Mouse (Mus musculus) forebrain, embryonic 14.5 days (tissue): ENCODE results near the gene D130043K22Rik. TPM values are rescaled to one million over a fixed set of nuclear protein-coding genes. Genes with fewer than 3 reads are reported as not detected.

Experiments used
- ATAC-seq: fragments of 200-750 bp; cut with Nextera tagmentation; 2 replicates; pipeline ENCODE4 v1.8.0; 2017; ENCODE audit warnings: mild to moderate bottlenecking, moderate library complexity
- DNase-seq: peaks from one replicate; pipeline ENCODE4 v3.0.0-alpha.2; 2015; ENCODE audit warnings: low spot score
- H3K27ac ChIP-seq: fragments of 300-500 bp; sonication (generic); 2 replicates; pipeline ENCODE4 v1.5.1; 2014; ENCODE audit warnings: low read depth, mild to moderate bottlenecking, control low read depth, low read length, moderate library complexity
- H3K27me3 ChIP-seq: fragments of 300-500 bp; sonication (generic); replicated peaks from 2 replicates; pipeline ENCODE4 v1.6.1; 2014; ENCODE audit warnings: low read length, control low read depth, mixed read lengths; ENCODE audit not compliant: control insufficient read depth, insufficient read depth
- H3K36me3 ChIP-seq: fragments of 300-500 bp; sonication (generic); 2 replicates; pipeline ENCODE4 v1.6.1; 2014; ENCODE audit warnings: low read length, control low read depth; ENCODE audit not compliant: control insufficient read depth, insufficient read depth
- H3K4me1 ChIP-seq: fragments of 300-500 bp; sonication (generic); 2 replicates; pipeline ENCODE4 v1.6.1; 2014; ENCODE audit warnings: antibody characterized with exemption, low read length, control low read depth; ENCODE audit not compliant: control insufficient read depth, insufficient read depth
- H3K4me2 ChIP-seq: fragments of 300-500 bp; sonication (generic); 2 replicates; pipeline ENCODE4 v1.6.1; 2014; ENCODE audit warnings: mild to moderate bottlenecking, control low read depth, low read length
- H3K4me3 ChIP-seq: fragments of 300-500 bp; sonication (generic); 2 replicates; pipeline ENCODE4 v1.5.1; 2014; ENCODE audit warnings: low read depth, low read length, control low read depth
- H3K9ac ChIP-seq: fragments of 300-500 bp; sonication (generic); 2 replicates; pipeline ENCODE4 v1.6.1; 2014; ENCODE audit warnings: mild to moderate bottlenecking, low read length, control low read depth, moderate library complexity
- H3K9me3 ChIP-seq: fragments of 300-500 bp; sonication (generic); replicated peaks from 2 replicates; pipeline ENCODE4 v1.6.1; 2016; ENCODE audit warnings: low read length, control low read depth, mixed read lengths; ENCODE audit not compliant: control insufficient read depth
- WGBS: fragments of 180-500 bp; shearing (Covaris S2); extraction: QIAGEN DNeasy Blood & Tissue Kit; methylation state at CpG from one replicate; pipeline ENCODE4 v1.1.7; 2014; 5-methylcytosine and 5-hydroxymethylcytosine counted together
- polyA plus RNA-seq: library from polyadenylated mRNA; unstranded; fragments of >200 nt; fragmentation: Nextera tagmentation; extraction: Ambion mirVana; gene quantifications from 2 replicates; pipeline ENCODE4 v1.2.1, GENCODE M21; 2014

D130043K22Rik gene
- polyA plus RNA-seq, 1 experiment from 2014 or later, result 1.4 TPM

GRCm38 (mm10) chr13:24923991-24924390, 79.1 kb downstream of the D130043K22Rik start:
- Histone ChIP-seq H3K4me3 (no peak overlapping the region), H3K9me3 (no peaks in the 10 kb centered on the region), H3K36me3 (peaks cover 16% of the 10 kb centered on the region), H3K27ac (no peak overlapping the region), H3K9ac (no peak overlapping the region), H3K4me2 (no peak overlapping the region), H3K4me1 (no peaks in the 10 kb centered on the region), H3K27me3 (no peaks in the 10 kb centered on the region)
- DNase-seq, result no peak
- ATAC-seq, result no peak
- WGBS, result 92% methylated on average over 5 of the region's 5 CpGs

- Histone ChIP-seq H3K9ac (no peak overlapping the region), H3K27ac (no peak overlapping the region), H3K9me3 (no peaks in the 10 kb centered on the region), H3K4me2 (no peak overlapping the region), H3K4me1 (no peaks in the 10 kb centered on the region), H3K36me3 (no peaks in the 10 kb centered on the region), H3K27me3 (no peaks in the 10 kb centered on the region), H3K4me3 (no peak overlapping the region)
- DNase-seq, result no peak
- no peak for ATAC-seq
These were observed 85.7 kb downstream of the D130043K22Rik start for GRCm38 (mm10) chr13:24930591-24930990.

GRCm38 (mm10) chr13:24933199-24933598, 88.3 kb downstream of the D130043K22Rik start:
- Histone ChIP-seq H3K9ac (no peak overlapping the region), H3K4me2 (no peak overlapping the region), H3K27ac (no peak overlapping the region), H3K4me1 (peaks cover 4% of the 10 kb centered on the region; the same call in 1 of the 2 replicates), H3K9me3 (no peaks in the 10 kb centered on the region), H3K4me3 (no peak overlapping the region), H3K27me3 (no peaks in the 10 kb centered on the region), H3K36me3 (no peaks in the 10 kb centered on the region)
- DNase-seq (no peak), ATAC-seq (no peak)
- 91% methylated on average over 7 of the region's 7 CpGs for WGBS

GRCm38 (mm10) chr13:24936772-24937107, 91.8 kb downstream of the D130043K22Rik start:
- Histone ChIP-seq H3K36me3 (no peaks in the 10 kb centered on the region), H3K9me3 (no peaks in the 10 kb centered on the region), H3K4me3 (peak overlapping the region; percentile 85), H3K27ac (no peak overlapping the region), H3K9ac (peak overlapping the region; percentile 88), H3K4me1 (peaks cover 4% of the 10 kb centered on the region; the same call in 1 of the 2 replicates), H3K4me2 (peak overlapping the region; percentile 81), H3K27me3 (no peaks in the 10 kb centered on the region)
- WGBS, result 50% methylated on average over 5 of the region's 5 CpGs
- DNase-seq (no peak), ATAC-seq (peak; percentile 19)

DNA sequence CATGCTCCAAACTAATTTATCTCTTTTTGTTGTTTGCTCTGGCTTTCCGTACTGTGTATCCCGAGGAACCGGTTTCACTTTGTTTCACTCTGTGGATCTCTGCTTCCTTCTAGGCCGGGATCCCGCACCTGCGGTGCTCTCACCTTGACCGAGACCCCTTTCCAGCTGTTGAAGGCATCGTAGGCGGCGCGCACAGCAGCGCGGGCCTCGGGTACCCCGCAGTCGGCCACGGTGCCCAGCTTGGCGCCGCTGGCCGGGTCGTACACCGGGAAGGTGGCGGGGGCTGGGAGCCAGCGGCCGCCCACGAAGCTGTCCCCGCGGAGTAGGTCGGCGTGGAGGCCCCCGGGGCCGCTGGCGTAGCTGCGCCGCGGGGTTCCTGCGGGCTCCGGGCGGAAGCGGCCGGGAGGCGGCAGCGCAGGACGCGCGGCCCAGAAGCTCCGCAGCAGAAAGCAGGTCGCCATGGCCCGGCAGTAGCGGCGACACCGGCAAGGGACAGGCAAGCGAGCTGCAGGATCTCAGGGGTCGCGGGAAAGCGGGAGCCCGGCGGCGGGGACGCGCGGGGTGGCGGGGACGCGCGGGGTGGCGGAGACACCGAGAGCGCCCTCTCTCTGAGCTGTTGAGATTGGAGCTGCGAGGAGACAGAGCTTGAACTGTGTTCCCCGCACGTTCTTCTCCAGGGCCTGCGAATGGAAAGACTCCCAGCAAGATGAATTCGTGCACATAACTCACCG, 92.3 kb downstream of the D130043K22Rik start, which contains the start of gene Aldh5a1:
Aldh5a1 (minus strand) TSS at position 554 of the 731 bp plus-strand sequence.
- ATAC-seq (peak; percentile 91), DNase-seq (peak; percentile 84)
- peak within 1 kb of the TSS; percentile 81 for H3K4me2 ChIP-seq
- no peaks in the 10 kb centered on the region for H3K36me3 ChIP-seq
- H3K27me3 ChIP-seq, result no peaks in the 10 kb centered on the region
- H3K4me1 ChIP-seq, result peaks cover 4% of the 10 kb centered on the region; the same call in 1 of the 2 replicates
- WGBS, result under 1% methylated on average over 75 of the region's 75 CpGs
- peak within 1 kb of the TSS; percentile 85 for H3K4me3 ChIP-seq
- H3K9ac ChIP-seq, result peak within 1 kb of the TSS; percentile 88
- no peaks in the 10 kb centered on the region for H3K9me3 ChIP-seq
- H3K27ac ChIP-seq, result peak within 1 kb of the TSS; percentile 74

- no peaks in the 10 kb centered on the region for H3K27me3 ChIP-seq
- no peaks in the 10 kb centered on the region for H3K36me3 ChIP-seq
- H3K4me3 ChIP-seq, result peak overlapping the region; percentile 85
- 15% methylated on average over 12 of the region's 12 CpGs for WGBS
- DNase-seq (no peak), ATAC-seq (peak; percentile 41)
- peaks cover 6% of the 10 kb centered on the region; the same call in 1 of the 2 replicates for H3K4me1 ChIP-seq
- no peaks in the 10 kb centered on the region for H3K9me3 ChIP-seq
- no peak overlapping the region for H3K27ac ChIP-seq
- H3K9ac ChIP-seq, result peak overlapping the region; percentile 88
- peak overlapping the region; percentile 81 for H3K4me2 ChIP-seq
These were observed 92.9 kb downstream of the D130043K22Rik start for GRCm38 (mm10) chr13:24937839-24938166.

- Histone ChIP-seq H3K9me3 (no peaks in the 10 kb centered on the region), H3K4me2 (no peak overlapping the region), H3K27ac (no peak overlapping the region), H3K9ac (no peak overlapping the region), H3K4me1 (peaks cover 7% of the 10 kb centered on the region; the same call in 1 of the 2 replicates), H3K36me3 (no peaks in the 10 kb centered on the region), H3K27me3 (no peaks in the 10 kb centered on the region), H3K4me3 (no peak overlapping the region)
- WGBS, result 43% methylated on average over 9 of the region's 9 CpGs
- DNase-seq (peak; percentile 63), ATAC-seq (no peak)
These were observed 93.7 kb downstream of the D130043K22Rik start for GRCm38 (mm10) chr13:24938683-24939082.

- H3K4me3 ChIP-seq, result no peak overlapping the region
- H3K27ac ChIP-seq, result no peak overlapping the region
- ATAC-seq (no peak), DNase-seq (no peak)
- H3K9ac ChIP-seq, result no peak overlapping the region
- peaks cover 7% of the 10 kb centered on the region; the same call in 1 of the 2 replicates for H3K4me1 ChIP-seq
- WGBS, result 84% methylated on average over 9 of the region's 9 CpGs
- H3K4me2 ChIP-seq, result no peak overlapping the region
- no peaks in the 10 kb centered on the region for H3K9me3 ChIP-seq
- H3K36me3 ChIP-seq, result no peaks in the 10 kb centered on the region
- H3K27me3 ChIP-seq, result no peaks in the 10 kb centered on the region
These were observed 94.5 kb downstream of the D130043K22Rik start for GRCm38 (mm10) chr13:24939472-24939871.

DNA sequence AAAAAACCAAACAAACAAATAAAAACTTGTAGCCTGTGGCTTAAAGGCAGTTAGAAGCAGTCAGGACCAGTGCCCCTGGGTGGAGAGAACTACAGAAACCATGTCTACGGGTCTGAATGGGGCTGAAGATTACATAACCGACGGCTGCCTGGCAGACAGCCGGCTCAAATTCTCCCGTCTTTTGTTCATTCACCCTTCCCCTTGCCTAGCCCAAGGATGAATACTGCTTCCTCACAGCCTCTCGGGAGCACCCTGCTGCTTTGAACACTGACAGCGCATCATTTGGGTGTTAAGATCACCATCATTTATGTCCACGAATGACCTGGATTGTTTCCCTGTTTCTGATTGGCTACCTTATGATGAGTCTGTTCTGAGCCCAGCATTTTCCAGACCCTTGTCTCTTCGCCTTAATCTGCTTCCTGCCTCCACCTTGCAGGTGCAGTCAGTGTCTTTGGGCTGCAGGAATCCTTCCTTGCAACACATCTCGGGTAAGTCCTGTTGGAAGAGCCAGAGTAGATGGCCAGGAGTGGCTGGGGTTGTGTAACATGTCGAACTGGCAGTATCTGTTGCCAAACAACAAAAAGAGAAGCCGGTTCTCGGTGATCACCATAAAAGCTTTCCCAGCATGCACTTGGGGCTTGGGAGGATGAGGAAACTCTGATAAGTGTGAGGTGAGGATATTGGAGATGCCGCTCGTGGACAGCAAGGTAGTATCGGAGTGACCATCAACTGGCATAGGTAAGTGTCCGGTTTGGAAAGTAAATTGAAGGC, 97.8 kb downstream of the D130043K22Rik start, which contains the start of gene Gpld1:
Gpld1 (plus strand) TSS at position 641 of the 771 bp plus-strand sequence.
- Histone ChIP-seq H3K9me3 (no peaks in the 10 kb centered on the region), H3K4me3 (no peak within 1 kb of the TSS), H3K4me2 (no peak within 1 kb of the TSS; the same call in 1 of the 2 replicates), H3K9ac (no peak within 1 kb of the TSS), H3K4me1 (peaks cover 7% of the 10 kb centered on the region; the same call in 1 of the 2 replicates), H3K27me3 (no peaks in the 10 kb centered on the region), H3K36me3 (no peaks in the 10 kb centered on the region), H3K27ac (no peak within 1 kb of the TSS)
- peak; percentile 2; the same call in 1 of the 2 replicates for ATAC-seq
- peak; percentile 44 for DNase-seq
- WGBS, result 43% methylated on average over 17 of the region's 17 CpGs
